In the genomic region with DNA sequence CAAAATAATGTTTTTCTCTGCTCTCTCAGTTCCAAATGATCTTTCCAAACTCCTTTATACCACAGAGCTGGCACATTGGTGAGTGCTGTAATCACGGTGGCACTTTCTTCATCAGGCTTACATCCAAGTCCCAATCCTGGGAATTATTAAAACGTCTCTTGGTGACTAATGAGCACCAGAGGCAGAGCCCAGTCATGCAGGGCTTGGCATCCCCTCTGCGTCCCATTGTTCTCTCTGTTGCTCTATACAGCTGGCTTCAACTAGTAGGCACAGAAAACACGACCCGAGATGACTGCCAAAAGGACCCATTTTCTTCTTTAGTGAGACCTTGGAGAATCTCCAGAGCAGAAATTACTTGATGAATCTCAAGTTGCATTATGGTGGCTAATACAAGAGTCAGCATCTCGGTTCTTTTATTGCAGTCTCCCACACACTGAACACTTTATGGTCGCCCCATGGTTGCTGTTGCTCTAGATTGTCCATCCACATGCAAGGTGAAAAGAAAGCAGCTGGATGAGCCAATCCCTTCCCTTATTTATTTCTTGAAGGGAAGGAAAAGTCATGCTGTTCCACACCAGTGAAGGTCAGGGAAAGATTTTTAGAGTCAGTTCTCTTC, we compare ENCODE assay signal across 11 mouse cellular contexts.
A peak's percentile ranks its signal among the peaks of the same experiment; 100 is the strongest.
DNase-seq lines count a peak whose midpoint lies in the region.
"Had no signal": no experiment of that assay in that cellular context is flagged by ENCODE, and none has a peak within 500 bp of the region (broad histone marks: within the 10 kb centered on the region; RNA-seq: fewer than 3 reads in every experiment).

No protein-coding gene starts in this region.

- DNase-seq in left cerebral cortex, adult 11 months (ENCODE audit: low spot score) = peak; percentile 36
- DNase-seq in left cerebral cortex, adult 18-20 months (ENCODE audit: low spot score in 2 of 2) = no peak
- peak; percentile 41 to 46 for DNase-seq in cerebellum, postnatal 25 days
- peak; percentile 7 for DNase-seq in layer of hippocampus, adult 9-10 months (ENCODE audit: low spot score)
- DNase-seq in right cerebral cortex, postnatal 36 days (ENCODE audit: low spot score in 2 of 2) = peak; percentile 22 to 23
- DNase-seq in heart, postnatal 10 days = no peak
- no peak for DNase-seq in gastrocnemius, adult 18-20 months (ENCODE audit: low spot score)
- no peak for DNase-seq in testis, postnatal 10 days (ENCODE audit: low spot score)
- DNase-seq: gastrocnemius, adult 2 months; heart, postnatal 4 days; thymus, postnatal 25 days had no signal

- intact Hi-C loops in heart, postnatal 10 days (cut with DNase I) = no loop called here

Comparison
In these comparisons a context has a peak if more than half of its experiments do, and no peak if none do; other contexts are left out.
1. DNase-seq: peak in left cerebral cortex, adult 11 months (single experiment), cerebellum, postnatal 25 days (2 of 2), layer of hippocampus, adult 9-10 months (single experiment) and right cerebral cortex, postnatal 36 days (2 of 2); none in left cerebral cortex, adult 18-20 months (0 of 2), heart, postnatal 10 days (0 of 2), gastrocnemius, adult 18-20 months (single experiment) and testis, postnatal 10 days (single experiment).